Mouse (Mus musculus): Measurements from ENCODE around the gene Ctxn2. TPM values are rescaled to one million over a fixed set of nuclear protein-coding genes. Genes with fewer than 3 reads are reported as not detected.
"Not testable (repeated sequence)": the region's sequence is repeated elsewhere in the genome, so short reads cannot be mapped to it uniquely, and the experiment has no call there.

Ctxn2 gene
- not detected for total RNA-seq (2021)
- long read RNA-seq, experiment 1: 0 reads
- long read RNA-seq, experiment 2: 0 reads

GRCm38 (mm10) chr2:125135903-125136811, at the start of gene Ctxn2:
Gene Ctxn2, plus strand, starts transcription at chr2:125136692.
- DNase-seq: peak; percentile 80
- intact Hi-C loops (cut with DNase I; ENCODE audit: low total_unique reads): no loop called here

DNA sequence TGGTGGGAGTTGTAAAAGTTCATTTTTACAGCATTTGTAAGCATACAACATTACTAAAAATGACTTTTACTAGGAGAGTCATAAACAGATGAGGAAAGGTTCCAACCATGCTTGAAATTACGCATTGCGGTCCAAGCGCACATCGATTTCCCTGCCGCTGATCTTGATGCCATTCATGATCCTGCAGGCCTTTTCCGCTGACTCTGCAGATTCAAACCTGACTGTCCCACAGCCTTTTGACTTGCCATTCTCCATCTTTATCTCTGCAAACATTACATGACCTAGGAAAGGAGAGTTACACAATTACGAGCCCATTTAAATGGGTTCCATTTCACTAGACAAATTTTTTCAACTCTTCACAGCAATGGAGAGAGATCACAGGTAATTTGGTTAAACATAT, 47.7 kb upstream of the Ctxn2 start:
- DNase-seq: no peak
- intact Hi-C loops (cut with DNase I; ENCODE audit: low total_unique reads): no loop called here

- DNase-seq; intact Hi-C loops (cut with DNase I; ENCODE audit: low total_unique reads): not testable (repeated sequence)
Observed at GRCm38 (mm10) chr2:125092123-125092522, 44.4 kb upstream of the Ctxn2 start.

- intact Hi-C loops (cut with DNase I; ENCODE audit: low total_unique reads): not testable (repeated sequence)
Observed at GRCm38 (mm10) chr2:125104491-125104890, 32.0 kb upstream of the Ctxn2 start.

DNA sequence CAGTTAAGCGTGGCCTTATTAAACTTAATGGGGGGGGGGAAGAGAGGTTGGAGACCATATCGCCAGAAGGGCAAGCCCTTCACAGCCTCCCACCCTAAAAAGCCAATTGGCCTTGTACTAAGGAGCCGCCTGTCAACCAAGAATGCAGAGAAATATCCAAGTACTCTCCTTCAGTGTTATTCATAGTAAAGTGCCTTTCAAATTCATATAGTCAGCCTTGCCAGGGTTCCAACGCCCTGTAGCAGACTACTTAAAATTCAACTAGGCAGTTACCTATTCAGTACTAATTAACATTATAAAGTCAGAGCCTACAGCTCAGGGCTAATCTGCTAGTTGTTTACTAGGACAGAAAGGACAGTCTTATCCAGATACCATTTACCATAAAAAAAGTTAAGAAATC, 30.0 kb upstream of the Ctxn2 start:
- DNase-seq; intact Hi-C loops (cut with DNase I; ENCODE audit: low total_unique reads): not testable (repeated sequence)

More at GRCm38 (mm10) chr2:125104491-125104890, 32.0 kb upstream of the Ctxn2 start:
- DNase-seq: not testable (repeated sequence)

DNA sequence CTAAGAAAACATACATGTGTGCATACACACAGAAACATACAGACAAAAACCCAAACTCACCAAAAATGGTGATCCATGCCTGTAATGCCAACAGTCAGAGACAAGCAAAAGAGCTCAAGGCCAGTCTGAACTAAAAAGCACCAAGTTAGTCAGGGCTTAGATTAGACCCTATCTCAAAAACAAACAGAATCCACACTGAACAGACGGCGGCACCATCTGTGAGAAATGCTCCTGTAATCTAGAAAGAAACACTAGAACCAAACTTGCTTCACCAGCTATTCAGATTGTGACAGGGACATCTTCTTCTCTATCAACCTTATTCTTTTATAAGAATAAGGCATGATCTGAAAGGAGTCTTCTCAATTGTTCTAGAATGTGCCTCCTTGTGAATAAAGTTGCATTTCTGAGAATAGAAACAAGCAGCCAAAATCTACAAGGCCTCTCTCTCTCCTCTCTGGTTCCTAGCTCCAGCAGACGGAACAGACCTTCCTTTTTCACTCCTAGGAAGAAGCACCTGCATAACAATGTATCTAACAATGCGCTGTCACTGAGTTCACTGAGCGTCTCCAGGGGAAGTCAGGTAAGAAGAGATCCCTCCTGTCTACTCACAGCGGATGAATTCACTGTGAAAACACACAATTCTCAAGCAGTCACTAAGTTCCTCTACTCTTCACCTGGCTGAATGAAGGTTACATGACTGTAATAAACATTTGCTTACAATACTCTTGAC, 16.9 kb upstream of the Ctxn2 start:
- no peak for DNase-seq
- intact Hi-C loops (cut with DNase I; ENCODE audit: low total_unique reads): no loop called here

GRCm38 (mm10) chr2:125122288-125122623, 14.2 kb upstream of the Ctxn2 start:
- no peak for DNase-seq
- intact Hi-C loops (cut with DNase I; ENCODE audit: low total_unique reads): no loop called here

GRCm38 (mm10) chr2:125122624-125123476, 13.6 kb upstream of the Ctxn2 start:
- intact Hi-C loops (cut with DNase I; ENCODE audit: low total_unique reads): no loop called here
- peak; percentile 32 for DNase-seq

DNA sequence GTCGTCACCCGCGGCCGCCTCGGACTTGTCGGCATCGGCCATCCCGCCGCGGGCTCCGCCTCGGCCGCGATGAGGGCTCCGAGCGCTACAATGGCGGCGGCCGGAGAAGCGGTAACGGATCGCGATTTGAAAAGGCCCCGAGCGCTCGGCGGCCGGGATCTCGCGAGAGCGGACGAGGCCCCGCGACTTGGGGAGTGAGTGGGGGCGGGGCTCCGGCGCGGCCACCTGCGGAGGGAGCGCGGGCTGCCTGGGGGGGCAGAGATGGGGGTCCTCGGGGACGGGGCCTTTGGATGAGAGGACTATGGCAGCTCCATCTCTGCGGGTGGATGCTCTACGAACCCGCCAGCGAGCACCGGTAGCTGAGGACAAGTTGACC, 13.0 kb upstream of the Ctxn2 start, which contains the start of gene Myef2:
TSS of gene Myef2 (minus strand) at position 185 of the 376 bp plus-strand sequence.
- intact Hi-C loops (cut with DNase I; ENCODE audit: low total_unique reads): no loop called here
- peak; percentile 86 for DNase-seq

- intact Hi-C loops (cut with DNase I; ENCODE audit: low total_unique reads): no loop called here
Observed at GRCm38 (mm10) chr2:125125824-125126223, 10.7 kb upstream of the Ctxn2 start.

GRCm38 (mm10) chr2:125126792-125127191, 9.7 kb upstream of the Ctxn2 start:
- intact Hi-C loops (cut with DNase I; ENCODE audit: low total_unique reads): no loop called here
- no peak for DNase-seq

More at GRCm38 (mm10) chr2:125125824-125126223, 10.7 kb upstream of the Ctxn2 start:
- no peak for DNase-seq

DNA sequence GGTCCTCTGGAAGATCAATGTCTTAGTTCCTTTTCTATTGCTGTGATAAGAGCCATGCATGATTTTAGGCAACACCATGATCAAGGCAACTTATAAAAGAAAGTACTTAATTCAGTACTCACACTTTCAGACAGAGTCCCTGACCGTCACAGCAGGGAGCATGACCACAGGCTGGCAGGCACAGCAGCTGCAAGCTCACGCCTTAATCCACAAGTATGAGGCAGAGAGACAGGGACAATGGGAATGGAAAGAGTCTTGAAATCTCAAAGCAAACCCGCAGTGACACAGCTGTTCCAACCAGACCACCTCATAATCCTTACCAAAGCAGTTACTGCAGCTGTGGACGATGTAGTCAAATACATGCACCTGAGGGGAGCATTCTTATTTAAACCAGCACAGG, 2.4 kb upstream of the Ctxn2 start:
- DNase-seq: no peak
- intact Hi-C loops (cut with DNase I; ENCODE audit: low total_unique reads): no loop called here

DNA sequence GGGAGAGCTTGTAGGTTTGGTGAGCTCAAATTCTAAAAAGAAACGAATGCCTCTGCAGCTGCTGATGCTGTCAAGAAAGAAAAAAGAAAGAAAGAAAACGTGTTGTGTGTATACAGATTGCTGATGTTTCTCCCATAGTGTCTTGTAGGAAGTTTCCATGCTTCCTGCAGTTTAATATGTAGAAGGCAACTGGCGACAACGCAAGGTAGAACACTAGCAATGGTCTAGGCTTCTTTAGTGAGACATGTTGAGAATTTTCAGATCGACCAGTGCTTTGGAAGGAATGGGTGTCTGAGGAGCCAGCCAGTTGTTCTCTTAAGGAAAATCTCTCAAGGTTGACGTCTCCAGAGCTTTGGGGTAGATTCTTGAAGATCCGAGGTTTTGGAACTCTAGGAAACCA, 354 bp downstream of the Ctxn2 start:
- intact Hi-C loops (cut with DNase I; ENCODE audit: low total_unique reads): no loop called here

DNA sequence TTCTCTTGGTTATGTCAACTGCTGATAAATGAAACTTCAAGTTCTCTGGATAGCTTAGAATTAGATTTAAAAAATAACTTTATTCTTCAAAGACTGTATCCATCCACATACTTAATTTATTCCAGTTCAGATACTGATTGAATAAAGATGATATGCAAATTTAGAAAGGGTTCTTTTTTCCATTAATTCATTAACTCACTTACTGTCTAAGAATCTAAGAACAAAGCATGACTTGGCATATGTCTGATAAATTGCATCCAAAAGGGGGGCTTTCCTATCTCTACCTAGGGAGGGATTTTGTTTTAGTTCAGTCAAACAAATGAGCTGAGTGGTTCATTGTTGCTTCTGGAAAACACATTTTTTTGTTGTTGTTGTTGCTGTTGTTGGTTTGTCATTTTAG, 5.8 kb downstream of the Ctxn2 start:
- DNase-seq: no peak
- intact Hi-C loops (cut with DNase I; ENCODE audit: low total_unique reads): no loop called here

More for the DNA sequence above, 354 bp downstream of the Ctxn2 start:
- DNase-seq: no peak

GRCm38 (mm10) chr2:125152388-125152787, 15.9 kb downstream of the Ctxn2 start, which contains the start of gene Slc12a1:
Gene Slc12a1, plus strand, starts transcription at chr2:125152505.
- intact Hi-C loops (cut with DNase I; ENCODE audit: low total_unique reads): no loop called here
- DNase-seq: no peak

DNA sequence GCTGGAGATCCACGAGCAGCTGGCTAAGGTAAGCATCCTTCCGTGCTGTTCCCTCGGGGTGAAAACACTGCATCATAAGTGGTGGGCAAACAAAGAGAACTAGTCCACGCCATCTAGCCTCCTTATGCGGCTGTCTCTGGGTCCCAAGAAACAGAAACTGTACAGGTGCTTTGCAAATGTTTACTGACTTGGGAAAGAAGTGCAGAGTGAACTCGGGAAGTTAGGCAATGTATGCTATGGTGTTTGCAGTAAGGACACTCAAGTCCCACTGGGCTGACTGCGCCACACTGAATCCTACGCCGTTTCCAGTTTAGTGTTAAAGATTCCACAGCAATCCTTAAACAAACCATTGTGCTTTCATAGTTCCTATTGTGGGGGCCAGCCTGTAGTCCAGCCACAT, 17.8 kb downstream of the Ctxn2 start:
- DNase-seq: no peak
- intact Hi-C loops (cut with DNase I; ENCODE audit: low total_unique reads): no loop called here

GRCm38 (mm10) chr2:125155504-125155903, 19.0 kb downstream of the Ctxn2 start:
- intact Hi-C loops (cut with DNase I; ENCODE audit: low total_unique reads): no loop called here
- no peak for DNase-seq

DNA sequence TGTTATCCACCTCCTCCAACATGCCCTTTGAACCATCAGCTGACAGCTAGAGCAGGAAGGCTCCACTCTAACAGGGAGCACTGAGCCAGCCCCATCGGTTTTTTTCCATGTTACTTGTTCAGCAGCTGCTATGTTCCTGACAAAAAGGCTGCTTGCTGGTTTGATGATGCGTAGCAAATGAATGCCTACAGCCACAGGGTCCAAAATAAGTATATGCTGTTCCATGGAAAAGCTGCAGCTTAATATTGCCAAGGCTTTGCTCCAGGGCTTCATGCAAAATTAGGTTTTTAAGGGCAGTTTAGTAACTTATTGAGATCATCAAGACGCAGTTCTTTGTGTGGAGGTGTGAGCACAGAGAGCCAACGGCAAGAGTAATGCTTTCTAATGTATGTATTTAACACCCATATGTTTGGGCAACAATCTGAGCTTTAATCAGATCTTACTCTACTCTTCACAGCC, 25.5 kb downstream of the Ctxn2 start:
- intact Hi-C loops (cut with DNase I; ENCODE audit: low total_unique reads): no loop called here
- no peak for DNase-seq

DNA sequence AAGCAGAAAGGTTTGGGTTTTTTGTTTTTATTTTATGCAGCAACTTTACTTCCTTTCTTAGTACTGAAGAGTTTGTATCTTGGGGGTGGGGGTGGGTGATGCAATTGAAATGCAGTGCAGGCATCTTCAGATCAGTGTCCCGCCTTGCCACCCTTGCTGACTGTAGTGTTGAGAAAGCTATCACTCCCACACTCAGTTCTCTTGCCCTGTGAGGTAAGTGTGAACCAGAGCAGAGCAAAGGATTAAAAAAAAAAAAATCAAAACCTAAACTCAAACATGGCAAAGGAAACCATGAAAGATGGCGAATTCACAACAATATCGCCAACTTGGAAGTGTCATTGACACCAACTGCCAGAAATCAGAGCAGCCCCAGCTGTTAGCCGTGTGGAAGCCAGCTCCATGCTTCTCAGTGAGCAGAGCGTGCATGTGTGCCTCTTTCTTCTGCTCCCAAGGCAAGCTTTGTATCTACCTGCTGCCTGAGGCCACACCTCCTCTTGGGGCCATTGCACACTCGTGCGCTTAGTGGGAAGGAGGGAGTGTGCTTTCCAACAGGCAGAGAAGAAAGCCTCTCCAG, 41.8 kb downstream of the Ctxn2 start:
- DNase-seq: no peak

More for the DNA sequence above, 41.8 kb downstream of the Ctxn2 start:
- intact Hi-C loops (cut with DNase I; ENCODE audit: low total_unique reads): no loop called here
